Mouse (Mus musculus) layer of hippocampus, postnatal 36 days (tissue): ENCODE results near the gene Map1s. TPM values are rescaled to one million over a fixed set of nuclear protein-coding genes. Genes with fewer than 3 reads are reported as not detected.

ENCODE experiments used
- DNase-seq, 2 experiments: peaks; one replicate each; pipeline ENCODE4 v3.0.0; 2022
- total RNA-seq, 2 experiments: library from RNA; stranded (reverse); gene quantifications; 2 replicates each; pipeline ENCODE4 v1.2.3; 2021

The Map1s gene
- 10 to 100 TPM; 87.3 to 89.7 TPM for total RNA-seq

DNA sequence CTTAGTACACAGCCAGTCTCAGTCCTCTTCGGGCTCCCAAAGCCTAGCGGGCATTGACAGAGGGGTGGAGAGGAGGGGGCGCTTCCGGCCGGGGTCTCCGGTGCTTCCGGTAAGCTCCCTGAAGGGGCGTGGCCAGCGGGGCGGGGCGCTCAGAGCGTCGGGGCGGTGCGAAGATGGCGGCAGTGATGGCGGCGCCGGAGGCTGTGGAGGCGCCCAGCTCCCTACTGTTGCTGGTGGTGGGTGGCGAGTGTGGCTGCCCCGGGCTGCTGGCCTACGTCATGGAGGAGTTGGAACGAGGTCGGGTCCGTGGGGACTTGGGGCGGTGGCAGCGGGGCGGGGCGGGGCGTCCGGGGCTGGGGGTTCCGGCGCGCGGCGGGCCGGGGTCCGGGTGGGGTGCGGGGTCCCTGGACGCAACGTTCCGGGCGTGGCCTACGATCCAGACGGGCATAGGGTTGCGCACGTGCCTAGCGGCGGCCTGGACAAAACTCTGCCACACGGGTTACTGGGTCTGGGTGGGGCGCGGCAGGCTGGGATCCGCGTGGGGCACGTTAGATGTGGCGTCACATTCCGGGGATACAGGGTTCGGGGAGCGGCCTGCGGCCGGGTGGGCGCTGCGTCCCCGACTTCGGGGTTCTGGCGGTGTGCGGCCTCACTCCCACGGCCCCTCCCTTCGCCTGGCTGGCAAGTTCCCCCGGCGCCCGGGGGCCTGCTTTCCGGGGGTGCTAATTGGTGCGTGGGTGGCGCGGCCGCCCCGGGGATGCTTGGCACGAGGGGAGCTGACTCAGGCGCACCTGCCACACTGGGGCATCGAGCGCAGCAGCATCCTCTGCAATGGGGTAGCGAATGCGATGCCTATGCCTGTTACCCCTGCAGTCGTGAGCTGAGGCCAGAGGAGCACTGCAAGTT lies at the start of gene Map1s:
Gene Map1s, plus strand, starts transcription at position 102 of the 906 bp plus-strand sequence.
- DNase-seq: peak; percentile 83

DNA sequence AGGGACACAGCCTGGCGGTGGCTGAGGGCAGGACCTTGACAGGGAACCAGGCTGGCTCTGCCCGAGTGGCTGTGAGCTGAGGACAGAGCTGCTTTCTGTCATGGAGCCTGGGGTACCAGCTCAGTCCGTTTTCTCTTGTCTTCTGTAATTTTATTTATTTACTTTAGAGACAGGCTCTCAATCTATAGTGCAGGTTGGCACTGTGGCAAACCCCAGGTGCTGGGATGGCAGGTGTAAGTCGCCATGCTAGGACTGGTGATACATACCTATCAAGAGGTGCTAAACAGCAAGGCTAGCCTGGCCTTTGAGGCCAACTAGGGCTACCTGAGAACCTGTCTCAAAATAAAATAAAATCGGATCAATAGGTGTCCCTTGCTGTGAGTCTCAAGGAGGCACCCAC lies 49.7 kb upstream of the Map1s start:
- DNase-seq: no peak

DNA sequence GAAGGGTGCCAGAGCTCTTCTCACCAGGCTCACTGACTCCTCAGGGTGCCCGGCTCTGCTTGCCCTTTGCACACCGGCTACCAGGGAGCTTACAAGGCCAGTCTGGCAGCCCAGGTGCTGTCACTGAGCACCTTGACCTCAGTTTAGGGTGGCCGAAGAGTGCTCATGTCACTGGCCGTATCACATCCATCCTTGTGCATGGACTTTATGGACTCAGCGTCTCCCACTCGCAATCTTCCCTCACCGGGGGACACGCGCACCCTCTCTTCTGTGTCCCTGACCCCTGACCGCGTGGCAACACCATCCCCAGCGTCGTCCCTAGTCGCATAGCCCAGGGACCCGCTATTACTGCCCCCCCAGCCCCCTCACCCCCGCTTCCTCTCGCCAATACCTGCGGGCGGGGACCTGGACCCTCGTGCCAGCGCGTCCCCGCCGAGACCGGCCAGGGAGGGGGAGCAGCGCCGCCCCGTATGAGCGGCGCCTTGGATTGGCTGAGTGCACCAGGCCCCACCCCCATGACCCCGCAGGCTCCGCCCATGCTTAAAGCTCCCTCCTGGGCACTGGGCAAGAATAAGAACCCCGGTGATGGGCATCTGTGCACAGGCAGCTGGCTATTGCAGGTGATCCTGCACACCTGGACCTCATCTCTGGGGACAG lies 49.1 kb upstream of the Map1s start:
- peak; percentile 74 to 79 for DNase-seq

DNA sequence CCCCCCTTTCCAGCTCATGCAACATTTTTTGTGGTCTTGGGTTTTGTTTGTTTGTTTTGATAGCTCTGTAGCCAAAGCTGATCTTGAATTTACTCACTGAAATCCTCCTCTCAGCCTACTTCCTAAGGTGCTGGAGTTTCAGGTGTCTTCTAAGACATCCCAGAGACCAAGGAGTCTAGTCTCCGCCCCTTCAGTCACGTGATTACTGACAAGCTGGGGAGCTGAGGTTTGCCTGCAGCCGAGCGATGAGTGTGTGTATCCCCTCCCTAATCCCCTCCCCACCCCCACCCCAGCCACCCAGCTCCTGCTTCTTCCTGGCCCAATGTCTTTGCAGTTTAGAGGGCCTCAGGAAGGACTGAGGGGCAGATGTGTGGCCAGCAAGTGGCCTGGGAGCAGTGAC lies 48.2 kb upstream of the Map1s start:
- DNase-seq: no peak

DNA sequence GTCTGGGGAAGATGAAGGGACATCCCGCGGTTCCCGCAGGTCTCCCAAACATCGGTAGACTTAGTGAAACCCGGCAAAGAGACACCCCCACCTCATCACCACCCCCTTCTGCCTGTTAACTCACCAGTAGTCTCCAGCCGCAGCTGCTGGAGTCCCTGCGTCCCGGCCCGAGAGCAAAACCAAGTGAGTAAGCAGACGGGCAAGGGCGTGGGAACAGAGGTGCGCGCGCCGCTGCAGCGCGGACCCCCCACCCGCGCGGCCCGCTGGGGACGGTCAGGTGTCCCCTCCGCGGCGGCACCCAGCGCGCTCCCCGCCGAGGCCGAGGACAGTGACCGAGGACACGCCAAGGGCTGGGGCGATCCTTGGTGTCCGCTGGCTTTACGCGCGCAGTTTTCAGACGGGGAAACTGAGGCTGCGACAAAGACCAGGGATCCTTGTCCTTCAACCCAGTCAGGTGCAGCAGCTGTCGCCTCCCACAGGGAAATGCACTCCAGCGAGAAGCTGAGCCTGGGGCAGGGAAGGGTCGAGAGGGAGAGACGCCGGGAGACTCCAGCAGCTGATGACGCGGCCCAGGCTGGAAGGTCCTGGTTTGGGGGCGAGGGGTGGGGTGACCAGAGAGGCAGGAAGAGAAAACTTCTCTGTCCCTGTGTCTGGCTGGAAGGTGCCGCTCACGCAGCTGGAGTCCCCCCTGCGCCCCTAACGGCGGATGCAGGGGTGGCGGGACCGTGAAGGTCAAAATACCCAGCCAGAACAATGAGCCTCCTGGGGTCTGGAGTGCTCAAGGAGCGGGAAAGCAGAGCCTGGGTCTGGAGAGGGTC lies 42.7 kb upstream of the Map1s start, which contains the start of gene Kcnn1:
Gene Kcnn1, minus strand, starts transcription at position 435 of the 818 bp plus-strand sequence.
- no peak for DNase-seq

DNA sequence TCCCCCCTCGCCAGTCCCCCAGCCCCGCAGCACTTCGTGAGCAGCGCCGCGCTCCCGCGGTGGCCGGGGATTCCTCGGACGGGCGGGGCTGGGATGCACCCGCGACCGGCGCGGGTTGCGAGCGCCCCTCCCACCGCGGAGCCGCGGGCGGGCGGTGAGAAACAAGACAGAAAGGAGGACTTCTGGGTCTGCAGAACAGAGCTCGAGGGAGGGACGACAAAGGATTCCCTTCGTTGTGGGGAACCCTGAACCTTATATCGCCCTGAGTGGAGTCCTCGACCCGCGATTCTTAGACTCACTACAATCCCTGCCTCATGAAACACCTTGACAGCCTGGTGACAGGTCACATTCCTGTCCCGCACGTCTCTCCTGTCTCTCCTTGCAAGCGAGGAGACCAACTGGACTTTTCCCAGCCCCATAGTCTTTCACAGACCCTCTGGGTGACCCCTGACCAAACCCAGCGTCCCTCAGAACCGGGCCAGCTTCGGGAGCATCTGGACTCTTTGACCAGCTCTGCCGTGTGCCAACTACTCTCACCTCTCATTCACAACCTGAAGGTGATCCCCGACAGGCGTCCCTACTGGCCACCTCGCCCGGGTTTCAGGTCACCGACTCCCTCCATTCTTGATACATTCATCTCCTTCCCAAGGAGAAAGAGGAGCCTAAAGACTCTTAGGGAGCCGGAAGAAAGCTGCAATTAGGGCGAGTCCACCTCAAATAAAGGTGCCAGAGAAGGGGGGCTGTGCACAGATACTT lies 41.6 kb upstream of the Map1s start:
- no peak for DNase-seq

DNA sequence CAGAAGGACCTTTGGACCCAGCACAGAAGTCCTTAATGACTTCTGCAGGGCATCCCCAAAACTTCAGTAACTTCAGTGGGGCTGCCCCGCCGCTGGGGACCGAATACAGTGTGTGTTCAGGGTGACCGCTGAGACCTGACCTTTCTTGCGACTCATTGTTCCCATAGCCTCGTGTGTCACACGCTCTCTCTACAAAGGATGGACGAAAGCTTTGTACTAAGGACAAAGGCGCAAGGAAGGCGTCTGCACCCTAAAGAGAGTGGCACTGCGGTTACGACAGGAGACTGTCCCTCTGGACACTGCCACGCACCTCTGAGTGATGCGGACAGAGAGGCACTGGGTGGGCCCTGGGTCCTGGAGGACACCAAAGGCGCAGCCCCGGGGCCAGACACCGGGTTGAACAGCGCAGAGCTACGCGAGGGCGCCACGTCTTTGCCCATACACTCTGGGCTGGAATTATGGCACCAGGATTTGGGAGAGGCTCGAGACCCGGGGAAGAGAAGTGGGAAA lies 41.0 kb upstream of the Map1s start:
- peak; percentile 40 to 42 for DNase-seq

DNA sequence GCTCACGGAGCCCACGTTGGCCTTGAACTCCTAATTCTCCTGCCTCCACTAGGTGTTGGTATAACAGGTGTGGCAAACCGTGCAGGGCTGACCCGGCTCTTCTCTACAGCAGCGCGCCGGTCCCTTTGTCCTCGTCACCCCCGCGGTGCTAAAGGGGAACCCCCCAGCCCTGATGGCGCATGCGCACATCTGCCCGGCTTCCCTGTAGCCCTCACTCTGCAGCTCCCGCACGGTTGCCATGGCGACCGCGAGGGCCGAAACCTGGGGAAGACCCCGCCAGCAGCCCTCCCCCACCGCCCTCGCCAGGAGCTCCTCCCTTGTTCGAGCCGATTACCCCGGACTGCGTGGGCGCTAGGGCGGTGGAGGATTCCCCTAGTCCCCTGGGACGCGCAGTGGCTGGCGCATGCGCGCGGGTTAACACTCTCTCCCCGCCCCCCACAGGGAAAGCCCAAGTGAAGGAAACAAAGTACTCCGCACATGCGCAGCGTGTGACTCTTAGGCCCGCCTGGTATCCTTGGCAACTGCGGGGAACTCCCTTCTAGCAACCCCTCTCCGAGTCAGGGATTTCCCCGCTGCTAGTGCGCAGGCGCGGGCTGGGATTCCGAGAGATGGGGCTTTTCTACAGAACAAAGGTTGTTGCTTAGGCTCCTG lies 40.3 kb upstream of the Map1s start:
- DNase-seq: peak; percentile 99

DNA sequence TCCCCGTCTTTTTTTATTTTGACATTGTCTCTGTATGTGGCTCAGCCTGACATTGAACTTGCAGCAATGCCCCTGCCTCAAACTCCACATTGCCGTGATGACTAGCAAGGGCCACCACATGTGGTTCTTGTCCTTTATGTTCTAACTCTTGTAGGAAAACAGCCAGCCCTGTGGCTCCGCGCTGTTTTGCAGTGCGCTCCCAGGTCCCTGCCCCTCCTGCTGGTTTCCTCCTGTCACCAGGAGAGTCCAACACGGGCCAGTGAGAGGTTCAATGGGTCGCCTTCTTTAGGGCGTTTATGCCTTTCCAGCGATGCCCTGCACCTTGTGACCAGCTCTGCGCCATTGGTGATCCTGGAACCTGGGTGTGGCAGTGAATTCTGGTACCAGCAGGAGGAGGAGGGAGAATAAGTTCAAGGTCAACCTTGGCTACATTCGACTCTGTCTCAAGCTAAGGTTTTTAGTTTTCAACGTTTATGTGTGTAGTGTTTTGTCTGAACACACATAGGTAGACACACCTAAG lies 39.7 kb upstream of the Map1s start:
- no peak for DNase-seq

DNA sequence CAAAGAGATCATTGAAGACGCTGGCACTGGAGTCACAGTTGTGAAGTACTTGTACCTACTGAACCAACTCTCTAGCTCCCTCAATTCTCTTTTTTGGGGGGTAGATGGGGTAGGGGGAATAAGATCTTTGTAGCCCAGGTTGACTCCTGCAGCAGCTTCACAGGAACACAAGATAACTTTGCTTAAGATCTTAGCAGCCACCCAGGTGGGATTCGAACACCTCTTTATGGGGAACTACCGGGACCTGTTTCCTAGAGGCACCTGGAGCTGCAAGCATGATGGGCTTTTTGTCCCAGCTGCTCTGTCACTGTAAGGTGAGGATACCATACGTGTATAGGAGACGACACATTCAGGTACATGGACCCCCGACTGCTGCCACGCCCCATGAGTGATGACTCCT lies 39.2 kb upstream of the Map1s start:
- DNase-seq: no peak

DNA sequence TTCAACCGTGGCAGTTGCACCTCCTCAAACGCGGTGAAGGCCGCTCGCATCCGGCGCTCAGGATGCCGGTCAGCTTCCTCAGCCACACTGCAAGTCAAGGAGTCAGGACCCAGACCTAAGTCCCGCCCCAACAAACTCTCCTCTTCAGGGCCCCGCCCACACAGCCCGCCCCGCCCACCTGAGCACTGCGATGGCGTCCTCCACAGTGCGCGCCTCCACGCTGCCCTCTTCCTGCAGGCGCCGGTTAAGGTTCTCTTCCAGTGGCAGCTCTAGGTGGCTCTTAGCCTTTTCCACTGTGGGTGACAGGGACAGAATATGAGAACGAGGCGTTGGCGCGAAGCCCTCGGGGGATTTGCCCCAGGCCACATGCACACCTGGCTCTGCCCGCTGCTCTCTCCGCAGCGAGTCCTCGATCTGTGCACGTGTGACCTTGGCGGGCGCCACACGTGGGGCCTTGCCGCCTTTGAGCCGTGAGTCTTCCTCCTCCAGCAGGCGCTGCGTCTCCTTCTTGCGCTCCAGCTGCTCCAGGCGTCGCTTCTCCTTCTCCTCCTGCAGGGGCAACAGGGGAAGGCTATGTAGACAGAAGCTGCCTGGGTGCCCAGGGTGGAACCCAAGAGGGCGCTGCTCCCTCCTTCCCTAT lies 37.1 kb upstream of the Map1s start:
- no peak for DNase-seq

DNA sequence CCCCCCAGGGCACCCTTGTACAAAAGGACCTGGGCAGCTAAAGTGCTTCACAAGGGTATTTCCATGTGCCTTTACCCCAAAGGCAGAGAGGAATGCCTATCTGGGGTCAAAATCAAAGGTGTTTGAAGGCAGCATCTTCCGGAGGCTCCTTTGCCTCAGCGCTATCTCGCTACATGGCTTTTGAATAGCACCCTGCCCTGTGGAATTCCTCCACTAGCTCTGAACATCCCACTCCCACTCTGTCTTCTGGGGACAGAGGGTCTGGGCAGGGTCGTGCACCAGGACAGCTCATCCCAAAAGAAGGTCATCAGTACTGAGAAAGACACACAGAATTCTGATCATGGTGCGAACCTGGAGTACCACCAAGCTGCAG lies 36.5 kb upstream of the Map1s start:
- DNase-seq: no peak

DNA sequence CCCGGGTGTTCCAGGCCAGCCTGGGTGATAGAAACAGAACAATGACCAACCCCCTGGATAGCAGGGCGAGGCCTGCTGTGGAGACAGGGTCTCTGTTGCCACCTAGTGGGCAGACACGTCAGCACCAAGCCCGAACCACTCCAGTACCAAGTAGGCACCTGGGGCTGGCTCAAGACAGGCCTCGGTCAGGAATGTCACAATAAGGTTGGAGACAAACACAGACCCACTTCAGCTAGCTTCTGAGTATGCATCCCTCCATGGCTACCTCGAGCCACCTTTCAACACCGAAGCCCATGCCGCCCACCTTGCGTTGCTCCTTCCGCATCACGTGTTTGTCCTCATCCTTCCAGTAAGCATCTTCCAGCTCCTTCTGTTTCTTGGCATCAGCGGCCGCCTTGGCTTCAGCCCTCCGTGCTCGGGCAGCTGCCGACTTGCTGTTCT lies 36.1 kb upstream of the Map1s start:
- DNase-seq: peak; percentile 66 to 71

DNA sequence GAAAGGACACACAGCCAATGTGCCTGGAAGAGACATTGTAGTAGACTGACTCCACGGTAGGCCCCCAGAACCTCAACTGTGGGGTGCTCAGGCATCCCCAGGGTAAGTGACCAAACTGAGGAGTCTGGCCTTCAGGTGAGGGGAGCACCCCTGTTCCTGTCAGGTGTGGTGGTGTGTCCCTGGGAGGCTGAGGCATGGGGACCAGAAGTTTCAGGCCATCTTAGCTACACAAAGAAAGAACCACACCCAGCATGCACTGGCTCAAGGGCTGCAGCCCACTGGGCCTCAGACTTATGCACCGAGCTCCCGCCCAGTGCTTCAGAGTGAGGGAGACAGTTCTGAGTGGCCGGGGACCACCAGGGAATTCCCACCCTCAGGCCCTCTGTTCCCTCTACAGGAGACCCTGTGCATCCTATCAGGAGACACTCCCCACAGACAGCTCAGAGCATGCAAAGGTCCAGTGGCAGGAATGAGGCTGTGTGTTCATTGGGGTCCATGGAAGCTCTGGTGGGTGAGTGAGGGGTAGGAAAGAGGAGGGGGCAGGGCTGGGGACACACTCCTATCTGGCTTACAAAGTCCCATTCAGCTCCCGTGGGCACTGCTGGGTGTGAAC lies 34.4 kb upstream of the Map1s start:
- DNase-seq: no peak

DNA sequence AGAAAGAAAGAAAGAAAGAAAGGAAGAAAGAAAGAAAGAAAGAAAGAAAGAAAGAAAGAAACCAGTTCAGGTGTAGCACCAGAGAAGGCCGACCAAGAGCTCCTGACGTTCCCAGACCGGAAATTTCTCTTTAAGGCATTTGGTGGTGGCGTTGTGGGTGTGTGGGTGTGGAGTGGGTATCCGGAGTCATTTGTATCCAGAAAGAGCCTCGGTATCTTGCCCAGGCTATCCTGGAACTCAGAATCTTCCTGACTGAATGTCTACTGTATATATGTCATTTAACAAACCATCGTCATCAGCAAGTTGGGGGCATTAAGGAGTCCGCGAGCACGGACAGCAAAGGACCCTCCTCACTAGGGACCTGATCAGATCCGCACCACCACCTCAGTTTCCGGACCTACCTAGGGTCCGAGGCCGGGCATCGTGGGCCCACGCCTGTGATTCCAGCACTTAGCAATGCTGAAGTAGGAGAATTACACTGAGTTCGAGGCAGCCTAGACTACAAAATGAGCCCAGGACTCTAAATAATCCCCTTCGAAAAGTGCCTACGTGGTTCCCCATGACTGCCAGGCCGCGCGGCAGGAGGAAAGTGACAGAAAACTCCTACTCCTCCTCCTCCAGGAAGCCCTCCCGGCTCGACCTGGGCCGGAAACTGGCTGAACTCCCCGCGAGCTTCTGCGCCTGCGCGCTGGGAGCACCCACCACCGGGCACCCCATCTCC lies 32.9 kb upstream of the Map1s start:
- no peak for DNase-seq

DNA sequence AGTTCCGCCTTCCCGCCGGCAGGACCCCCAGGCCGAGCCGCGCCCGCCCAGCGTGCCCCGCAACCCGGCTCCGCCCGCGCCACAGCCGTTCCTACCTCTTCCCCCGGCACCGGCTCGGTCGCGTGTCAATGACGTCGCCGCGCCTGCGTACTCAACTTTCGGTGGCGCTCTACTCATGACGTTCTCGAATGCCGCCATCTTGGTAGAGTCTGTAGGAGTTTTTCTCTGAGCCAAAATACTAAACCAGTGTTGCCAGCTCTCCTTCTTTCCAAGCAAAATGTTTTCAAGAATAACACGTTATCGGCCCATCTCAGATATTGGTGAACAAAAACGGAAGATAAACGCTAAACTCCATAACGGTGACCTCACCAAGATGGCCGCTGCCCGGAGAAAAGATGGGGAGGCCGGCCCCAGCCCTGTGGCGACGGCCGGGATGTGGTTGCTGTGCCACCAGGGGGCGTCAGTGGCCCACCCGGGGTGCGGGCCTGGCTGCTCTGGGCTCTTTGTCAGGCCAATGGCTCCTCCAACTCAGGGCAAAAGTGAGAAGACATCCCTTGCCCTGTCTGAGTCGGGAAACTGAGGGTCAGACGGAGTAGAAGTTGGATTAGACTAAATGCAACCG lies 32.3 kb upstream of the Map1s start, which contains the start of gene Ccdc124:
Gene Ccdc124, minus strand, starts transcription at position 572 of the 622 bp plus-strand sequence.
- DNase-seq: peak; percentile 95 to 96

DNA sequence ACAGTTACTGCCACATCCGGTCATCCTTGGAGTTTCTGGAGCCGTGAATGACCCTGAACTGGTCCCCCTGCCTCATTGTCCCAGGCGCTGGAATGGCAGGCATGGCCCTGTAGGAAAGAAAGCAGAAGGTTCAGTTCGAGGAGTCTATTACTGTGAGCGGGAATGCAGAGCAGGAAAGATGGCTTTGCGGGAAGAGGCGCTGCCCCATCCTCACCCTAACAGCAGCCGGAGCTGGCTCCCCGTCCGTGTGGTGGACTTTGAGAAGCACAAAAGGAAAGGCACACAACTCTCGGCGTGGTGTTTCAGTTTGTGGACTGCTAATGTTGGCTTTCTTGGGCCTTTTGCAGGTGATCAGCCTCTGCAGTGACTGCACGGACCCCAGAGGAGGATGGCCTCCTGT lies 31.3 kb upstream of the Map1s start:
- no peak for DNase-seq

DNA sequence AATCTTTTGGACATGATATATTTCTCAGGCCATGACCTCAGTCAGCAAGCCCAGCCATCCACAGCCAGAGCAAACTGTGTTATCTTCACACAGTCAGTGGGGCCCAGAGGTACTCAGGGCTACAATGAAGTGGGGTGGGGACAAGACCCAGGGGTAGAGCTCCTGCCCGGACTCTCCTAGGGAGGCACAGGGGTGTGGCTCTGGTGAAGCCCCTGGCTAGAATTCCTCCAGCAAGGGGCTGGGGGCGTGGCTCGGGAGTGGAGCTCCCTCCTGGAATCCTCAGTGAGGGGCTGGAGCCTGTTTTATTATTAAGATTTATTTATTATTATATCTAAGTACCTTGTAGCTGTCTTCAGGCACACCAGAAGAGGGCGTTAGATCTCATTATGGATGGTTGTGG lies 29.4 kb upstream of the Map1s start:
- DNase-seq: no peak

DNA sequence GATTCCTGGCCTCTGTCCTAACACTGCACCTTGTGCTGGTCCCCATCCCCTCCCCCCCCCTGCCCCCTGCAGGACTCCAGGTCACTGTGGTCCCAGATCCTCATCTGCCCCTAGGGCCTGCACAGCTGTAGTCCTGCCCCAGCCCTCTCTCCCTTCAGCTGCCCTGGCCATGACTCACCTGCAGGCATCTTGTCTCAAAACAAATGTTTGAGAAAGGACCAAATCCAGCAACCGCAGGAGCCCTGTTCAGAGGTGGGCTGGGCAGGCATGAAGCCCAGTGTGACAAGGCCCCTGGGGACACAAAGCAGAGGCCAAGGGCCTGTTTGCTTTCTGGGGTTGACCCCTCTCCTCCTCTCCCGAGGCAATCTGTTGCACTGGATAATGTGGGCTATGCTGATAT lies 27.6 kb upstream of the Map1s start:
- DNase-seq: no peak
